Mouse (Mus musculus): Measurements from ENCODE around the gene Tmem178b.

Tmem178b gene

DNA sequence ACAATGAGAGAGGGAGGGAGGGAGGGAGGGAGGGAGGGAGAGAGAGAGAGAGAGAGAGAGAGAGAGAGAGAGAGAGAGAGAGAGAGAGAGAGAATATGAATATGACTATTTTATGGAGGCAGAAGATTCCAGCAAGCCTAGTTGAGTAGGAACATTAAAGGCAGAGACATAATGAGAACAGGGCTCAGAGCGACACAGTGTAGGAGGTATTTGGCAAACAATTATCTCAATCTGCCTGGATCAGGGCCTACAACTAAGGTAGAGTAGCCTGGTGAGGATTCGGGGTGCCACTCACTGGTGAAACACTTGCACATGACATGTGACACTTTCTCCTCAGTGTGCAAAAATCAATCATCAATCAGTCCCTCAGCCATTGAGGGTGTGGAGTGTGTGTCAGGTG is 225.4 kb downstream of the Tmem178b start:
- no peak for DNase-seq

DNA sequence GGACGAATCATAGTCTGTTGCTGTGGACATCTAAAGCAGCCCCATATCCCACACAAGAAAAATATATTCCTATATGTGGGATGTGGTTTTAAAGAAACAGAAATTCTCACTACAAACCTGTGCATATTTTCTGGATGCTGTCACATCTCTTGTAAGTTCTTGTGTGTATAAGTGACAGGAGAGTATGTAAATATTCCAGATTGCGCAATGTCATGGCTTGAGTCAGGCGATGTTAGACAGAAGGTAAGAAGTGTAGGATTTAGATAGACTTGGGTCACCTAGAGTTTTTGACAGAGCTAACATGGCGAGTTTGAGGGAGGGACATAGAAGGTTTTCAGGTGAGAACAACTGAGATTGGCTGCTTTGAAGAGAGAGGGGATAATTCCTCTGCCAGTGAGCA is 228.7 kb downstream of the Tmem178b start:
- no peak for DNase-seq

DNA sequence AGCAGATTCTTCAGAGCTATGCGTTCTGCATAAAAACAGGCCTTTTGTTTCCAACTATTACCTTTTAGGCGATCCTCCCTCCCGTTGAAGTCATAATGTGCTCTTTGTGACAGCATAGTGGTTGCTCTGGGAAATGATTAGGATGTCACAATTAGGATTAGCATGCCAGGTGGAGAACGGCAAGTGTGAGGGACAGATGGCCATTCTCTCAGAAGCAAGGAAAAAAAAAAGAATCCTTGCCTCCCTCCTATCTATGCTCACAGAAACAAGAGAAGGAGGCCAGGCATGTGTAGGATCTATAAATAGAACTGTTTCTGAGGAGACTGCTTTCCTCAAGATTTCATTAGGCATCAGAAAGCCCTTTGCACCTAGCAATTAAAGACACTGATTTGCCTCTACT is 229.8 kb downstream of the Tmem178b start:
- no peak for DNase-seq

- no peak for DNase-seq
Observed at GRCm38 (mm10) chr6:40110029-40110428, 237.0 kb downstream of the Tmem178b start.

DNA sequence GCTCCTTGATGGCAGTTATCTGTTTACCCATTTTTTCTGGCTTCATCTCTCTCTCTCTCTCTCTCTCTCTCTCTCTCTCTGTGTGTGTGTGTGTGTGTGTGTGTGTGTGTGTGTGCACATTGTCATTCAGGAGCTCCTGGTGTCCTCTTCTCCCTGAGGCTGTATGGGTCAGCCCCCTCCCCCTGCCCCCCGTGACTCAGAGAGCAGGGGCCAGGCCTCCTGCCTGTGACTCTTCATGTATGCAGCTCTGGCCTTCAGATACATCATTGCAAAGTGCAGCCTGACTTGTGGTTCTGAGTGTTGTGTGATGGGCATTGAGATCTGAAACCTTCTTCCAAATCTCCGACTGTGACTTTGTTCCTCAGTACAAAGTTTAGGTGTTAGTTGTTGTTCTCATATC is 237.7 kb downstream of the Tmem178b start:
- no peak for DNase-seq

DNA sequence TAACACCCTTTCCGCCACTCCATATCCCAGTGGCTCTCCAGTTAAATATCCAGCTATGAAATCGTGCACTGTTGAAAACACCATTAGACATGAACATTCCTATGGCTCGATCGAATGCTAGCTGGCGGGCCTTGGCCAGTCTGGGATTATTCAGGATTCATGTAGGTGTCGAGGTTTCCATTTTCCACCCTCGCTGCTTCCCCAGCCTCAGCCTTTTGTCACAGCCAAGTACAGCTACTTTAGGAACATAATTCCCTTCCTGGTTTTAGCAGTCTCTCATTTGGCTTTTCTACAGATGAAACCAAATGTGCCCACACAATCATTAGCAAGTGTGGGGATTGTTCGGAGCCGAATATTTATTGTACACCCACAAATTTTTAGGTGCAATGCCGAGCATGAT is 239.4 kb downstream of the Tmem178b start:
- DNase-seq, result no peak

- no peak for DNase-seq
Observed at GRCm38 (mm10) chr6:40116225-40116624, 243.2 kb downstream of the Tmem178b start.

GRCm38 (mm10) chr6:40120176-40120575 is 247.1 kb downstream of the Tmem178b start:
- no peak for DNase-seq

- no peak for DNase-seq
Observed at GRCm38 (mm10) chr6:40121494-40121893, 248.4 kb downstream of the Tmem178b start.

DNA sequence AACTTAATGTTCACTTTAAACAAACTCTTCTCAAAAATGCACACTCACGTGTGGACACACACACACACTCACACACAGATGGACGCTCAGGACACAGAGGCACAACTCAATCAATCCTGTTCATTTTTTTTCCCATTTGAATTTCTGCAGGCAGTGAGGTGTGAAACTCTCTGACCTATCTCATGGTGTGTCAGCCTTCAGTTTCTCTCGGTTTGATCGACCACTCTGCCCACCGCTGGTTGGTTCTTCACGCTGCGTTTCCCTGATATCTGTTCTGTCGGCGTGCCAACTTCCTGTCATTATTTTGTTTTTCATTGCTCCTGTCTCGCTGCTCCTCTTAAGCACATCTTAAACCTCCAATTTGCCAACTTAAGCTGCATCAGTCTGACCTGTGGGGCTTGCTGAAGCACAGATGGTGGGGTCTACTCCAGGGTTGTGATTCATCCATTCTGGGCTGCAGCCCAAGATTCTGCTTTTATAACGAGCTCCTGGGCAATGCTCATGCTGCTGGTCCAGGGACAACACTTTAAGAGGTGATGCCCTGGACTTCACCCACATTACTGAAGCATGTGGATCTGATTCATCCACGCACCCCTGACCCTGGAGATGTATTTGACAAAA is 250.1 kb downstream of the Tmem178b start:
- no peak for DNase-seq

DNA sequence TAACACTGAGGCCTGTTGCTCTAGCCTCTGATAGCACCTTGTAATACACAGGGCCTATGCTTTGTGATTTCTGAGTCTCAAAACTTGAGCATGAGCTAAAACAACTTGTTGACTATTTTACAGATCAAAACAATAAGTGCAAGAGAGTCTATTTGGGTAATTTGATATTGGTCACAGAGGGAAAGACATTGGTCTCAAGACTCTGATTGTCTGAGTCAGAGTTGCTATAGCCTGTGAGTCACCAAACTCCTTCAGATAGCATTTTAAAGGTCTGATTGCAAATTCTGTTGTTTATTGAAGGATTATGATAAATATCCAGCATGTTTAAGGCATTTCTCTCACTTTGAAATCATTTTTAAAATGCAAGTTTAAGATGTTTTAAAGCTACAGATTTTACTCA is 250.9 kb downstream of the Tmem178b start:
- no peak for DNase-seq

- DNase-seq, result no peak
Observed at GRCm38 (mm10) chr6:40128716-40129115, 255.6 kb downstream of the Tmem178b start.

DNA sequence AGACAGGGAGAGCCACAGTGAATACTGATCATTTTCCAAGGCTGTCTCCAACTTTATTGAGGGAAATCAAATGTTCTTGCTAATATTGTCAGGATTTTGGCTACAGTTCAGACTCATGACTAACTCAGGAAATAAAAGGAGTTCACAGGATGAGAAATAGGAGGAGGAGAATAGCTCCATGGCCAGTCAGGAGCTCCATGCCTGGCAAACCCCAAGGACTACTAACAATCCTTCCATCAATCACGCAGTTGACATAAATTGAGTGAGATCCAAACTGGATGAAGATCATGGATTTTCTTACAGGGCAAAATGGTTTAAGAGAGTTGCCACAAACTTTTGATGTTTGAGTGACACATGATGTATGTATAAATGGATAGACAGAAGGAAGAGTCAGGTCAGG is 258.9 kb downstream of the Tmem178b start:
- DNase-seq, result no peak

GRCm38 (mm10) chr6:40133436-40133835 is 260.4 kb downstream of the Tmem178b start:
- DNase-seq, result no peak

GRCm38 (mm10) chr6:40135716-40136115 is 262.6 kb downstream of the Tmem178b start:
- no peak for DNase-seq

GRCm38 (mm10) chr6:40137346-40137745 is 264.3 kb downstream of the Tmem178b start:
- DNase-seq, result no peak

DNA sequence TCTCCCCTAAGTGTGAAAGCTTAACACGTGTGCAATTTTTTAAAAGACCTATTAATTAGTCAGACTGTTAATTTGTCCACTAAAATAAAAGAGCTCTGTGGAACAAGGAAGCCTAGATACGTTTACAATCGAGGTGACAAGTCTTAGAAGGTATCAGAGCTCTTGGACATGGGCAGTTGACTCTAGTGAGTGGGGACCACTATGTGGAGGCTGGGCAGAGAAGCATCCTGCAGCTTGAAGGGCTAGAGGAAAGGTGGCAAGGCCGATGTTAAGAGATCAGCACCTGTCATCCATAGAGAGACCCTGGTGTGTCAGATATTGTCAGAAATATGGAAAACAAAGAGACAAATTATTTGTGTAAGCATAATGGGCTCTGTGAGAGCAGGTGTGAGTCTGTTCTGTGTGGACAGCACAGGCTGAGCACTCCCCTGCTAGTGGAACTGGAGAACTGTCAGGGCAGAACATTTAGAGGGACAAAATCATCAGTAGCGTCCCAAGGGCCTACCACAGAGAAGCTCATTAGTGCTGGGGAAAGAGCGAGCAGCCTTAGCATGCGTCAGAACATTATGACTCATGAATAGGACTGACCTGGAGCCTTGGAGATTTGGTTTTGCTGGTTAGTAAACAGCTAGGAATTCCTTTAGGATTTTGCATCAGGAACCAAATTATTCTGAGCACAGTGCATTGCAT is 264.9 kb downstream of the Tmem178b start:
- DNase-seq, result no peak

DNA sequence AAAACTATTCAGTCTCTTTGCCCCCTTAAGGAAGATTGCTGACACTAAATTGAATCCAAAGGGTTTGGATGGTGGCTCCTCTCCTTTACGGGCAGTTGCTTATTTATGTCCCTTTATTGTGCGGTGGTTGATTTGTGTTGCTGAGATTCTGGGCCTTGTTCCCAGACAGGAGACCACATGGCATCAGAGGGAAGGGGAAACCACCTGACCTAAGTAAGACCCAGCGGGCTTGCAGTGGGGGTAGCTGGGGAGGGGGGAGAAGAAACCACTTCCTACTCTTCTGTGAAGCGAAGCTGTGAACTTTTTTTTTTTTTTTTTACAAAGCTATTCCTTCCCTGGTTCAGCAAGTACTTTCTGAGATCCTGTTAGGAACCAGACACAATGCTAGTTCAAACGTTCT is 269.5 kb downstream of the Tmem178b start:
- DNase-seq, result no peak

DNA sequence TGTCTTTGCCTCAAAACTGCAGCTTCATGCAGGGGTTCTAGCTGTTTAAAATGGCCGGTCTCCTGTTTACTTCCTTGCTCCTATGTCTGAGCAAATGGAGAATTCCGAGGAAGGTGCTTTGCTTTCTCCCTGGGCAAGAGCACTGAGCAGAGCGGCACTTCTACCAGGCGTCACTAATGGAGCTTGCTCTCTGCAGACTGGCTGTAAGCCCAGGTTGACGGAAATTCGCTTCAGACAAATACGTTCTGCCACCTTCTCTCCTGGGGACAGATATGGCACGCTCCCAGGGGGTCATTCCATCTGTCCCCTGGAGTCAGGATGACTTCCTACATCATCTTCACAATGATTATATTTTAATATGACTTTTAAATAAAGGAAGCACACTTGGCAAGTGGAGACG is 271.3 kb downstream of the Tmem178b start:
- DNase-seq, result no peak

GRCm38 (mm10) chr6:40145601-40146000 is 272.5 kb downstream of the Tmem178b start:
- no peak for DNase-seq

DNA sequence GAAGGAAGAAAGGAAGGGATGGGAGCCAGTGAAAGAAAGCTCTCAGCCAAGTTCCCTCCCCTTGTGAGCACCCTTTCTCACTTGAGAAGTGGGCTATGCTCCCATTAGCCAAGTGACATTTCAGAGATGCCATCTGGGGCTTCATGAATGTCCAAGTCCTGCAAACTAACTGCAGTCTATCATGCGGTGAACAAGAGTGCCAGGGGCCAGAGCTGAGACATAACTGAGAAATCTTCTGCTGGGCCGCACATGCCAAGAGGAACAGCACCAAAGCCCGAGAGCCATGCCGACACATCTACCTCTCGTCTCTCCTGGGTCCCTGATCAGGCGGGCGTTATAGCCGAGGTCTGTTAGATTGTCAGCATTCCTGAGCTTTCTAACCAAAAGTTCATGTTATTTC is 279.2 kb downstream of the Tmem178b start:
- DNase-seq, result no peak

- no peak for DNase-seq
Observed at GRCm38 (mm10) chr6:40161381-40161780, 288.3 kb downstream of the Tmem178b start.

DNA sequence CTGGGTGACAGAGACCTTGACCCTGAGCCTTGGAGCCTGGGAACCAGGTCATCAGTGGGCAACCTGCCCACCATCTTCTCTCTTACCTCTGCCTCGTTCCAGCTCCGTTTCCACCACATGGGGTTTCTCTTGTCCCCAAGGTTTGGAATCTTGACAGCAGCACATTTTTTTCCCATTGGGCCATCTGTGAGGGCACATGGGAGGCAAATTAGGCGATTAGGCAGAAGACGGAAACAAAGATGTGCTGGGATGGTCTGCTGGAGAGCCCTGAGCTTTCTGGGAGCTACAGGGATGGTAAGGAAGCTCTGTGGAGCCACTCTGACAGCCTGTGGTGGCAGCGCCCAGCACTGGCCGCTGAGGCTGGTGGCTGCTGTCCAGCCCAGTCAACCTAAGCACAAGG is 300.5 kb downstream of the Tmem178b start:
- DNase-seq, result no peak

DNA sequence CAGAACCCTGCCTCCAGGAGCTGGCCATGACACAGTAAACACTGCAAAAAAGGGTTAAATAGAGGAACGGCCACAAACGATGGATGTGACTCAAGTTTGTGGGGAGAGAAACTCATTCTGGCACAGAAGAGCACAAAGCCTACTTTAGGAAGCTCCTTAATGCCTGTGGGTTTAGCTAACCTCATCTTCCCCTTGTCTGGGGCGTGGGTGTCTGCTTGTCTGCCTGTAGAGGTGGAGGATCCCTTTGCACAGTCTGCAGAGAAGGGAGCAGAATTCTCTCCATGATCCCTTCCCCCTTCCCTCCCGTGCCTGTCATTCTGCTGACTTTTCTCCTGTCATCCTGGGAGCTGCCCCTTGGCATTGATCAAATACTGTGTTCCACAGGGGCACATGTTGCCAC is 304.8 kb downstream of the Tmem178b start:
- no peak for DNase-seq

DNA sequence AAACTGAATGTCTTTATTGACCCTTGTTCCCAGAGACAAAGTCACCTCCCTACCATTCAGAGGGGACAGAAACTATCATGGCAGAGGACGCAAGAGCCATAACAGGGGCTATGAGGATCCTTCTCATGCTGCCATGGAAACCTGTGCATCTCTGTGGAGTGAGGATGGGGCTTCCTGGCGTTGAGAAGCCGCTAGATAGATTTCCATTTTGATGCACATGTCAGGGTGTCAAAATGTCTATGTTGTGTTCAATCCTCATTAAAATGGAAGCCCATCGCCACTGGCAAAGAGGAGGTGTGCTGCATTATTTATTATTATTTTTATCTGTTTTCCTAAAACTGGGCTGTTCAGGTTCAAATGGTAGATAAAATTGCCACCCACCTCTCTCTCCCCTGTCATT is 307.5 kb downstream of the Tmem178b start:
- DNase-seq, result no peak
